Mouse (Mus musculus) midbrain, embryonic 13.5 days (tissue): Measurements from ENCODE around the gene Oas1c. TPM values are rescaled to one million over a fixed set of nuclear protein-coding genes. Genes with fewer than 3 reads are reported as not detected.

Experiments used
- ATAC-seq: fragments of 200-750 bp; cut with Nextera tagmentation; 2 replicates; pipeline ENCODE4 v1.8.0; 2017; ENCODE audit warnings: mild to moderate bottlenecking, moderate TSS enrichment, moderate library complexity
- H3K27ac ChIP-seq: fragments of 300-500 bp; sonication (generic); 2 replicates; pipeline ENCODE4 v1.5.1; 2015; ENCODE audit warnings: inconsistent platforms, mild to moderate bottlenecking, moderate library complexity
- H3K27me3 ChIP-seq: fragments of 300-500 bp; sonication (generic); 2 replicates; pipeline ENCODE4 v1.6.1; 2015; ENCODE audit warnings: mild to moderate bottlenecking, inconsistent platforms
- H3K36me3 ChIP-seq: fragments of 300-500 bp; sonication (generic); 2 replicates; pipeline ENCODE4 v1.6.1; 2015; ENCODE audit warnings: mild to moderate bottlenecking, inconsistent platforms
- H3K4me1 ChIP-seq: fragments of 300-500 bp; sonication (generic); replicated peaks from 2 replicates; pipeline ENCODE4 v1.6.1; 2015; ENCODE audit warnings: inconsistent platforms
- H3K4me2 ChIP-seq: fragments of 300-500 bp; sonication (generic); replicated peaks from 2 replicates; pipeline ENCODE4 v1.6.1; 2015; ENCODE audit warnings: moderate library complexity, mild to moderate bottlenecking, inconsistent platforms
- H3K4me3 ChIP-seq: fragments of 300-500 bp; sonication (generic); replicated peaks from 2 replicates; pipeline ENCODE4 v1.5.1; 2015; ENCODE audit warnings: mild to moderate bottlenecking, inconsistent platforms
- H3K9ac ChIP-seq: fragments of 300-500 bp; sonication (generic); replicated peaks from 2 replicates; pipeline ENCODE4 v1.6.1; 2015; ENCODE audit warnings: mild to moderate bottlenecking, inconsistent platforms
- H3K9me3 ChIP-seq: fragments of 300-500 bp; sonication (generic); 2 replicates; pipeline ENCODE4 v1.6.1; 2016; ENCODE audit warnings: mild to moderate bottlenecking, inconsistent platforms
- WGBS: fragments of 180-500 bp; shearing (Covaris S2); methylation state at CpG from one replicate; pipeline ENCODE4 v1.1.7; 2015; 5-methylcytosine and 5-hydroxymethylcytosine counted together
- microRNA-seq: library from miRNA; unstranded; fragments of <30 nt; microRNA quantifications from one replicate; pipeline ENCODE4, GENCODE M21; 2016
- polyA plus RNA-seq: library from polyadenylated mRNA; unstranded; fragments of >200 nt; fragmentation: Nextera tagmentation; extraction: Ambion mirVana; gene quantifications from 2 replicates; pipeline ENCODE4 v1.2.1, GENCODE M21; 2015

The Oas1c gene
- polyA plus RNA-seq, 1 experiment from 2014 or later: 0.20 TPM

DNA sequence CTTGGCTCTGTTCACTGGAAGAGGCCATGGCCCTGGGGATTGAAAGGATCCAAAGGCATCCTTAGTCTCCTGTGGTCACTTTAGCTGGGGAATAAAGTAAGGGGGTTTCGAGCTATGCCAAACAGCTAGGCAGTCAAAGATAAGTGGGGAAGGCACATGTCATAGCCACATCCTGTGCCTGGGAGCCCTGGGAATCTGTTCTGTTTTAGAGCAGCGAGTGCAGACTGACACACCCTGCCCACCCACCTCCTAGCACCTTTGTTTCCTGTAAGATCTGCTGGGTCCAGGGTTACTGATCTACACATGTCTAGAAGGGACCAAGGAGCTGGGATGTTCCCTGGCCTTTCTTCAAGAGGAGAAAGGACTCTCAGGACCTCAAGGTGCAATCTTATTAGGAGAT, 33.4 kb downstream of the Oas1c start:
- no peak for ATAC-seq
- no peaks in the 10 kb centered on the region for H3K9me3 ChIP-seq
- H3K4me1 ChIP-seq: no peaks in the 10 kb centered on the region
- WGBS: 75% methylated on average over 2 of the region's 2 CpGs
- H3K4me3 ChIP-seq: no peak overlapping the region
- H3K27ac ChIP-seq: no peak overlapping the region
- no peaks in the 10 kb centered on the region for H3K27me3 ChIP-seq
- H3K4me2 ChIP-seq: no peak overlapping the region
- no peaks in the 10 kb centered on the region for H3K36me3 ChIP-seq
- no peak overlapping the region for H3K9ac ChIP-seq

DNA sequence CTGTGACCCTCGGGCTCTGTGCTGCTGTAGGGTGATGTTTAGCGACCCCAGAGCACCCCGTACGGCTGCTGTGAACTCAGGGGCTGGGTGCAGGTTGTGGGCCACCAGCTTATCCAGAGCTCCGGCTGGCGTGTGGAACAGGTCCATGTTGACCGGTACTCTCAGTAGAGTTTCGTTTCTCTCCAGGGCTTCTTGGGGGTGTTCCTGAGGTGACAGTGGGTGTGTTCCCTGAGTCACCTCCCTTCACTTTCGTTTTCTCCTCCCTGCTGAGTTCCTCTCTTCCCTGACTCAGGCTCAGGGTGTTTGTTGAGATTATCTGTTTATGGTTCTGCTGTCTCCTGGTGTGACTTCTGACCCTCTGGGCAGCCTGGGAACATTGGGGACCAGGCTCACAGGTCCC, 34.8 kb downstream of the Oas1c start, which contains the start of gene Oas3:
Gene Oas3, minus strand, starts transcription at position 184 of the 400 bp plus-strand sequence.
- H3K9me3 ChIP-seq: no peaks in the 10 kb centered on the region
- H3K4me1 ChIP-seq: no peaks in the 10 kb centered on the region
- no peak within 1 kb of the TSS for H3K4me2 ChIP-seq
- no peaks in the 10 kb centered on the region for H3K27me3 ChIP-seq
- ATAC-seq: no peak
- no peak within 1 kb of the TSS for H3K9ac ChIP-seq
- no peaks in the 10 kb centered on the region for H3K36me3 ChIP-seq
- 79% methylated on average over 9 of the region's 9 CpGs for whole genome bisulfite sequencing
- no peak within 1 kb of the TSS for H3K4me3 ChIP-seq
- no peak within 1 kb of the TSS for H3K27ac ChIP-seq

- 82% methylated on average over 5 of the region's 5 CpGs for WGBS
- Histone ChIP-seq H3K36me3 (no peaks in the 10 kb centered on the region), H3K4me3 (no peak overlapping the region), H3K27ac (no peak overlapping the region), H3K9me3 (no peaks in the 10 kb centered on the region), H3K4me2 (no peak overlapping the region), H3K27me3 (no peaks in the 10 kb centered on the region), H3K4me1 (no peaks in the 10 kb centered on the region), H3K9ac (no peak overlapping the region)
- no peak for ATAC-seq
Measured at GRCm38 (mm10) chr5:120776801-120777200, 35.5 kb downstream of the Oas1c start.

- no peak for ATAC-seq
- no peaks in the 10 kb centered on the region for H3K27me3 ChIP-seq
- H3K27ac ChIP-seq: no peak overlapping the region
- H3K9me3 ChIP-seq: no peaks in the 10 kb centered on the region
- H3K36me3 ChIP-seq: no peaks in the 10 kb centered on the region
- WGBS: 87% methylated on average over 14 of the region's 14 CpGs
- H3K4me3 ChIP-seq: no peak overlapping the region
- no peaks in the 10 kb centered on the region for H3K4me1 ChIP-seq
- no peak overlapping the region for H3K9ac ChIP-seq
- no peak overlapping the region for H3K4me2 ChIP-seq
Measured at GRCm38 (mm10) chr5:120775287-120775985, 36.9 kb downstream of the Oas1c start.

DNA sequence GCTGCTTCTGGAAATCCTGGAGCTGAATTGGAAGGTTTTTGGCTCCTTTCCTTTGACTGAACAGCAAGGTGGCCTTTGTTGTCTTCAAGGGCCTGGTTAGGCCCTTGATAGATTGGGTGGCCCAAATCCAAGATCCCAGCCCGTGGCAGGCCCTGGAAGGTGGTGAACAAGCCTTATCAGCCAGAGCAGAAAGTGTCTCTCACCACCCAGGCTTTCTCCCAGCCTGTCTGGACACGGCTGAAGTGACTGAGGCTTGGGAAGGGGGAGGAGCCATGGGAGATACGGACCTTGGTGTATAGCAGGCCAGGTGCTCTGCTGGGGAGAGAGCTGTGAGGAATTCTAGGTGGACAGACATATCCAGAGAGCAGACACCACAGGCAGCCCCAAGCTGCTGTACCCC, 42.9 kb downstream of the Oas1c start:
- 80% methylated on average over 3 of the region's 3 CpGs for WGBS
- no peak overlapping the region for H3K9ac ChIP-seq
- H3K27me3 ChIP-seq: no peaks in the 10 kb centered on the region
- H3K9me3 ChIP-seq: no peaks in the 10 kb centered on the region
- ATAC-seq: no peak
- no peak overlapping the region for H3K27ac ChIP-seq
- no peak overlapping the region for H3K4me3 ChIP-seq
- H3K36me3 ChIP-seq: no peaks in the 10 kb centered on the region
- no peaks in the 10 kb centered on the region for H3K4me1 ChIP-seq
- H3K4me2 ChIP-seq: no peak overlapping the region

DNA sequence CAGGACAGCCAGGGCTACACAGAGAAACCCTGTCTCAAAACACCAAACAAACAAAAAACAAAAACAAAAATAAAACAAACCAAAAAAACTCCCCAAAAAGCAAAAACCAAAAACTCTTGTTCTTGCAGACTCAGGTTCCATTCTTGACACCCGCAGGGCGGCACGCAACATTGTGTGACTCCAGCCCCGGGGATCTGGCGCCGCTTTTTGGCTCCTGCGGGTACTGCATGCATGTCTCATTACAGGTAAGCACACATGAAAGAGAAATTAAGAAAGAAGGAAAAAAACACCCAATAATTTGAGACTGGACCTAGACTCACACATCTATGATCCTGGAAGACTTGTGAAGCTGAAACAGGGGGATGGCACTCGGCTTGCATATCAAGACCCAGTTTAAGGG, 47.3 kb downstream of the Oas1c start:
- WGBS: 66% methylated on average over 8 of the region's 8 CpGs
- ATAC-seq: no peak
- no peaks in the 10 kb centered on the region for H3K27me3 ChIP-seq
- no peak overlapping the region for H3K4me2 ChIP-seq
- H3K4me1 ChIP-seq: no peaks in the 10 kb centered on the region
- no peaks in the 10 kb centered on the region for H3K9me3 ChIP-seq
- no peak overlapping the region for H3K9ac ChIP-seq
- H3K27ac ChIP-seq: no peak overlapping the region
- H3K36me3 ChIP-seq: no peaks in the 10 kb centered on the region
- no peak overlapping the region for H3K4me3 ChIP-seq

DNA sequence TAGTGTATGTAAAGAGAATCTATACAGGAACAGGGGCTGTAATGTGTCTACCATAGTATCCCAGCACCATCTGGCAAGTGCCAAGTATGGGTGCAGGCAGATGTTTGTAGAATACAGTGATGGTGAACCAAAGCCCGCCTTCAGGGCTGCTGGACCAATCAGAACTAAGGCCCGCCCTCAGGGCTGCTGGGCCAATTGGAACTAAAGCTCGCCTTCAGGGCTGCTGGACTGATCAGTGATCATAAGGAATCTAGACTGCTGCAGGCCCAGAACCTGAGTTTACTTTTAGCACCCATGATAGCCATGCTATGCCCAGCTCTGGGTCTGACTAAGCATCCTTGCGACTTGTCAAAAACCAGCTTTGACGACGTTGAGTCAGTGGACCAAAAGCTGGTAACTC, 50.4 kb downstream of the Oas1c start:
- no peak for ATAC-seq
- H3K9ac ChIP-seq: no peak overlapping the region
- no peak overlapping the region for H3K4me3 ChIP-seq
- H3K36me3 ChIP-seq: no peaks in the 10 kb centered on the region
- no peaks in the 10 kb centered on the region for H3K27me3 ChIP-seq
- no peaks in the 10 kb centered on the region for H3K4me1 ChIP-seq
- 0 out of 2 replicates have a peak overlapping the region, but pooled peaks have one; percentile 6 for H3K4me2 ChIP-seq
- WGBS: 24% methylated on average over 6 of the region's 6 CpGs
- no peaks in the 10 kb centered on the region for H3K9me3 ChIP-seq
- no peak overlapping the region for H3K27ac ChIP-seq

- Histone ChIP-seq H3K36me3 (no peaks in the 10 kb centered on the region), H3K4me1 (no peaks in the 10 kb centered on the region), H3K4me3 (no peak overlapping the region), H3K27me3 (no peaks in the 10 kb centered on the region), H3K9ac (no peak overlapping the region), H3K4me2 (no peak overlapping the region), H3K27ac (no peak overlapping the region), H3K9me3 (no peaks in the 10 kb centered on the region)
- no peak for ATAC-seq
- 98% methylated on average over 4 of the region's 4 CpGs for WGBS
Measured at GRCm38 (mm10) chr5:120754215-120754614, 58.1 kb downstream of the Oas1c start.

DNA sequence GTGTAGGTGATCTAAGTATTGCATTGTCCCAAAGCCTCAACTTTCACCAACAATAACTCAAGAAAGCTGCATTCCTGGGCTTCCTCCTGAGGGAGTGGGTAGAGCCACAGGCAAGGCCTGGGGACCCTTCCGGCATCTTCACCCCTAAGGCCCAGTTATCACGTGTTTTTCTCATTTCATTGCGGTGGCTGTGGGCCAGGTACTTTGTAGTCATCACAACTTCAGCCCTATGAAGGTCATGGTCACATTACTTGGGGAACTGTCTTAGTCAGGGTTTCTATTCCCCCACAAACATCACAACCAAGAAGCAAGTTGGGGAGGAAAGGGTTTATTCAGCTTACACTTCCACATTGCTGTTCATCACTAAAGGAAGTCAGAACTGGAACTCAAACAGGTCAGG, 59.5 kb downstream of the Oas1c start:
- no peaks in the 10 kb centered on the region for H3K27me3 ChIP-seq
- ATAC-seq: no peak
- H3K9ac ChIP-seq: no peak overlapping the region
- no peak overlapping the region for H3K27ac ChIP-seq
- no peak overlapping the region for H3K4me2 ChIP-seq
- 78% methylated on average over 3 of the region's 3 CpGs for WGBS
- no peak overlapping the region for H3K4me3 ChIP-seq
- H3K4me1 ChIP-seq: no peaks in the 10 kb centered on the region
- no peaks in the 10 kb centered on the region for H3K36me3 ChIP-seq
- no peaks in the 10 kb centered on the region for H3K9me3 ChIP-seq

- no peak for ATAC-seq
- Histone ChIP-seq H3K4me1 (no peaks in the 10 kb centered on the region), H3K4me2 (no peak overlapping the region), H3K36me3 (no peaks in the 10 kb centered on the region), H3K9ac (no peak overlapping the region), H3K4me3 (no peak overlapping the region), H3K9me3 (no peaks in the 10 kb centered on the region), H3K27ac (no peak overlapping the region), H3K27me3 (no peaks in the 10 kb centered on the region)
- 76% methylated on average over 3 of the region's 3 CpGs for WGBS
Measured at GRCm38 (mm10) chr5:120751206-120751605, 61.1 kb downstream of the Oas1c start.

Small RNAs within 50 kb of the gene (microRNA-seq; reads per million reads assigned to microRNA genes)
- gene Gm22907: not detected

Other genes with a start within 250 kb of the Oas1c start
- 12.6 and 15.6 TPM in 2 replicates for gene Tpcn1, start 223.8 kb downstream of the Oas1c start, polyA plus RNA-seq
- 1.4 and 2.0 TPM in 2 replicates for gene Iqcd, start 223.5 kb downstream of the Oas1c start, polyA plus RNA-seq
- 23.0 and 23.9 TPM in 2 replicates for gene Rita1, start 199.9 kb downstream of the Oas1c start, polyA plus RNA-seq
- gene Ddx54, start 199.8 kb downstream of the Oas1c start, polyA plus RNA-seq: 43.9 and 44.3 TPM in 2 replicates
- gene Cfap73, start 178.3 kb downstream of the Oas1c start, polyA plus RNA-seq: not detected in 2 replicates
- gene Rasal1, start 163.7 kb downstream of the Oas1c start, polyA plus RNA-seq: 0.15 TPM in 1 of 2 replicates, not detected in the other
- 25.1 and 34.2 TPM in 2 replicates for gene Dtx1, start 100.6 kb downstream of the Oas1c start, polyA plus RNA-seq
- gene Oas2, start 62.7 kb downstream of the Oas1c start, polyA plus RNA-seq: 0.07 and 0.17 TPM in 2 replicates
- gene Oas3, start 34.9 kb downstream of the Oas1c start, polyA plus RNA-seq: 0.16 and 0.45 TPM in 2 replicates
- gene Oas1e, start 17.0 kb downstream of the Oas1c start, polyA plus RNA-seq: 0.19 and 0.27 TPM in 2 replicates
- gene Oas1f, start 34.9 kb upstream of the Oas1c start, polyA plus RNA-seq: not detected in 2 replicates
- not detected in 2 replicates for gene Oas1h, start 48.9 kb upstream of the Oas1c start, polyA plus RNA-seq
- gene Oas1g, start 75.1 kb upstream of the Oas1c start, polyA plus RNA-seq: 0.27 and 0.35 TPM in 2 replicates
- 0.34 and 0.63 TPM in 2 replicates for gene Oas1a, start 95.0 kb upstream of the Oas1c start, polyA plus RNA-seq
- not detected in 2 replicates for gene Oas1d, start 102.0 kb upstream of the Oas1c start, polyA plus RNA-seq
- gene Rph3a, start 197.6 kb upstream of the Oas1c start, polyA plus RNA-seq: 8.4 and 9.1 TPM in 2 replicates